Mouse (Mus musculus) stomach, embryonic 16.5 days (tissue): ENCODE measurements around the gene Gm45618. TPM values are rescaled to one million over a fixed set of nuclear protein-coding genes. Genes with fewer than 3 reads are reported as not detected.

Experiments
- ATAC-seq: fragments of 200-750 bp; cut with Nextera tagmentation; 2 replicates; pipeline ENCODE4 v1.8.0; 2017; ENCODE audit warnings: moderate number of reproducible peaks, moderate TSS enrichment; ENCODE audit not compliant: insufficient read depth, low FRiP score
- H3K27ac ChIP-seq: fragments of 300-500 bp; sonication (generic); 2 replicates; pipeline ENCODE4 v1.5.1; 2014; ENCODE audit warnings: low read length
- H3K27me3 ChIP-seq: fragments of 300-500 bp; sonication (generic); 2 replicates; pipeline ENCODE4 v1.6.1; 2014; ENCODE audit warnings: low read length, control low read depth, mixed read lengths; ENCODE audit not compliant: control insufficient read depth, insufficient read depth
- H3K36me3 ChIP-seq: fragments of 300-500 bp; sonication (generic); 2 replicates; pipeline ENCODE4 v1.6.1; 2014; ENCODE audit warnings: low read length; ENCODE audit not compliant: control insufficient read depth, insufficient read depth
- H3K4me1 ChIP-seq: fragments of 300-500 bp; sonication (generic); 2 replicates; pipeline ENCODE4 v1.6.1; 2014; ENCODE audit warnings: low read length, control low read depth, mixed read lengths; ENCODE audit not compliant: control insufficient read depth, insufficient read depth
- H3K4me2 ChIP-seq: fragments of 300-500 bp; sonication (generic); 2 replicates; pipeline ENCODE4 v1.6.1; 2014; ENCODE audit warnings: low read depth, low read length, mixed read lengths
- H3K4me3 ChIP-seq: fragments of 300-500 bp; sonication (generic); replicated peaks from 2 replicates; pipeline ENCODE4 v1.5.1; 2014; ENCODE audit warnings: mild to moderate bottlenecking, low read length
- H3K9ac ChIP-seq: fragments of 300-500 bp; sonication (generic); 2 replicates; pipeline ENCODE4 v1.6.1; 2014; ENCODE audit warnings: low read length
- H3K9me3 ChIP-seq: fragments of 300-500 bp; sonication (generic); replicated peaks from 2 replicates; pipeline ENCODE4 v1.6.1; 2016; ENCODE audit warnings: low read length, control low read depth; ENCODE audit not compliant: control insufficient read depth
- WGBS: fragments of 180-500 bp; shearing (Covaris S2); extraction: QIAGEN DNeasy Blood & Tissue Kit; methylation state at CpG from one replicate; pipeline ENCODE4 v1.1.7; 2014; 5-methylcytosine and 5-hydroxymethylcytosine counted together
- polyA plus RNA-seq: library from polyadenylated mRNA; unstranded; fragments of >200 nt; fragmentation: Nextera tagmentation; extraction: Ambion mirVana; gene quantifications from 2 replicates; pipeline ENCODE4 v1.2.1, GENCODE M21; 2015

Gene Gm45618
- polyA plus RNA-seq, 1 experiment from 2014 or later, result not detected

DNA sequence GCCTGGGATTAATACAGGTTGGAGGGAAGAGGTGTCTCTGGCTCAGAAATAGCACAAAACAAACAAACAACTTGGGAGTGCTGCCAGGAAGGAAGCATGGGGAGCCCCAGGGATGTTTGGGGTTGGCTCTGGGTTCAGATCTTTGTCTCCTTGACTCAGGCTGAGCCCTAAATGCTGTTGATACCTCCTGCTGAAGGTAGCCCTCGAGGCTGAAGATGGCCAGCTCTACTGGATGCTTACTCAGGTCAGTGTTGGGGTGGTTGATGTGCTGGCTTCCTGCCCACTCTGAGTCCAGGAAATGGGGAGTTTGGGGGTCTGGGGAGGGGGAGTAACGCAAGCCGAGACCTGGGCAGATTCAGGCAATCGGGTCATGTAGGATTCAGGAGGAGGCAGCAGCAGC lies 23.8 kb downstream of the Gm45618 start:
- 71% methylated on average over 4 of the region's 4 CpGs for WGBS
- no peak overlapping the region for H3K4me3 ChIP-seq
- peaks cover 32% of the 10 kb centered on the region for H3K27me3 ChIP-seq
- no peak for ATAC-seq
- H3K4me1 ChIP-seq, result peaks cover 16% of the 10 kb centered on the region
- no peak overlapping the region for H3K27ac ChIP-seq
- H3K9me3 ChIP-seq, result no peaks in the 10 kb centered on the region
- no peaks in the 10 kb centered on the region for H3K36me3 ChIP-seq
- no peak overlapping the region for H3K4me2 ChIP-seq
- H3K9ac ChIP-seq, result no peak overlapping the region

- peak within 1 kb of the TSS; percentile 87 for H3K9ac ChIP-seq
- WGBS, result under 1% methylated on average over 63 of the region's 63 CpGs
- peaks cover 16% of the 10 kb centered on the region for H3K4me1 ChIP-seq
- peak within 1 kb of the TSS; percentile 93 for H3K4me2 ChIP-seq
- H3K27ac ChIP-seq, result peak within 1 kb of the TSS; percentile 44; the same call in 1 of the 2 replicates
- H3K4me3 ChIP-seq, result peak within 1 kb of the TSS; percentile 76
- ATAC-seq, result peak; percentile 90
- peaks cover 32% of the 10 kb centered on the region for H3K27me3 ChIP-seq
- no peaks in the 10 kb centered on the region for H3K9me3 ChIP-seq
- no peaks in the 10 kb centered on the region for H3K36me3 ChIP-seq
These were observed 25.2 kb downstream of the Gm45618 start, which contains the start of gene Dusp8 for GRCm38 (mm10) chr7:142095183-142095931. Dusp8 (minus strand) TSS chr7:142095843.

DNA sequence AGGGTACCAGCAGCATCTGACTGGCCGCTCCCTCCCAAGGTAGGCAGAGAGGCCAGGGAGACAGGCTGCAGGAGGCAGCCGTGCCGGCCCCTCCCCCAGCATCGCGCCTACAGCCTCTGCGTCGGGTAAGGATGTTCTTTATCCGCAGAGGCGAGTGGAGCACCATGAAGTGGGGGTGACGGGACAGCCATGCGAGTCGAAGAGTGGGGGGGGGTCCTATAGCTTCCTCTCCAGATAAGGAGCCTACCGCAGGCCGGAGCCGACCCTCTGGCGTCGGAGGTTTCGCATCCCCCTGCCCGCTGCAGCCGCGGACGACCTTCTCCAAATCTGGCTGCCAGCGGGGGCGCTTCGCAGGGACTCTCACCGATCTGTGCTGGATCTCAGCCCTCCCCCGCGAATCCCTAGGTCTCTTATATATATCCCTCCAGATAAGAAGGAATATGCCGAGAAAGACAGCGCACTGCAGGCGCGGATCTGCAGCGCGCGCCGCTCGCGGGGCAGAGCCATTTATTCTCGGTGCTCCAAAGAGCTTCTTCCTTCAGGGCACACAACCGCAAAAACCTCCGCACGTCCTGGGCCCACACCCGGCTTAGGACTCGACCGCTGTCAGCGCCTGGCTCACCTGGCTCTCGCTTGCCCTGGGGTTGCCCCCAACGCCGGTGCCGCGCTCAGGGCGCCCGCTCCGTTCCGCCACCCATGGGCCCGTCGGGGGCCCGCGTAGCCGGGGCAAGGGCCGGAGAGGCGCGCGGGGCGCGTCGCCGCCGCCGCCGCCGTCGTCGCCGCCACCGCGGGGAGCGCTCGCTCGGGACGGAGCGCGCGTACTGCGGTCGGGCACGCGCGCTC lies 26.0 kb downstream of the Gm45618 start:
- Histone ChIP-seq H3K27me3 (peaks cover 32% of the 10 kb centered on the region), H3K4me3 (peak overlapping the region; percentile 76), H3K4me2 (peak overlapping the region; percentile 93), H3K36me3 (no peaks in the 10 kb centered on the region), H3K9me3 (no peaks in the 10 kb centered on the region), H3K9ac (peak overlapping the region; percentile 87), H3K27ac (peak overlapping the region; percentile 44; the same call in 1 of the 2 replicates), H3K4me1 (peaks cover 16% of the 10 kb centered on the region)
- ATAC-seq, result peak; percentile 48
- 1% methylated on average over 80 of the region's 89 CpGs for WGBS

- Histone ChIP-seq H3K4me3 (peak overlapping the region; percentile 76), H3K36me3 (no peaks in the 10 kb centered on the region), H3K27me3 (peaks cover 32% of the 10 kb centered on the region), H3K9me3 (no peaks in the 10 kb centered on the region), H3K4me2 (peak overlapping the region; percentile 93), H3K9ac (peak overlapping the region; percentile 87), H3K27ac (no peak overlapping the region), H3K4me1 (peaks cover 20% of the 10 kb centered on the region)
- 32% methylated on average over 6 of the region's 6 CpGs for WGBS
- no peak for ATAC-seq
These were observed 26.8 kb downstream of the Gm45618 start for GRCm38 (mm10) chr7:142093696-142094240.

DNA sequence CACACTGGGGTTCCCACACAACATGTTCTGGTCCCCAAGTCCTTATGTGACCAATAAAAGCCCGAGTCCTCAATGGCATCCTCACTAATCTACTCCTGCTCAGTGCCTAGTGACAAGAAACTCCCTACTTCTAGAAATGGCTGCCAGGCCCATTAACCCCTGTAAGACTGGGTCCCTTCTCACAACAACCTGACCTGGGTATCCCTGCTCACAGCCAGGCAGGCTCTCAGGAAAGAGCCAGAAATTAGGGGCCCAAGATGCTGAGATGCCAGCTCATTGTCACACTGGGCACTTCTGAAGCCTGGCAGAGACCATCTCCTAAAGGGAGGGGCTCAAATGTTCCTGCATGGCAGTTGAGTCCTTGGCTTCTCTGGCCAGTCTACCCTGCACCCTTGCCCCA lies 27.5 kb downstream of the Gm45618 start:
- peak overlapping the region; percentile 76; the same call in 1 of the 2 replicates for H3K4me3 ChIP-seq
- no peak overlapping the region for H3K9ac ChIP-seq
- no peak for ATAC-seq
- H3K4me1 ChIP-seq, result peaks cover 26% of the 10 kb centered on the region
- H3K36me3 ChIP-seq, result no peaks in the 10 kb centered on the region
- H3K4me2 ChIP-seq, result no peak overlapping the region
- WGBS, result 55% methylated on average over 1 of the region's 1 CpGs
- peaks cover 32% of the 10 kb centered on the region for H3K27me3 ChIP-seq
- no peak overlapping the region for H3K27ac ChIP-seq
- H3K9me3 ChIP-seq, result no peaks in the 10 kb centered on the region

DNA sequence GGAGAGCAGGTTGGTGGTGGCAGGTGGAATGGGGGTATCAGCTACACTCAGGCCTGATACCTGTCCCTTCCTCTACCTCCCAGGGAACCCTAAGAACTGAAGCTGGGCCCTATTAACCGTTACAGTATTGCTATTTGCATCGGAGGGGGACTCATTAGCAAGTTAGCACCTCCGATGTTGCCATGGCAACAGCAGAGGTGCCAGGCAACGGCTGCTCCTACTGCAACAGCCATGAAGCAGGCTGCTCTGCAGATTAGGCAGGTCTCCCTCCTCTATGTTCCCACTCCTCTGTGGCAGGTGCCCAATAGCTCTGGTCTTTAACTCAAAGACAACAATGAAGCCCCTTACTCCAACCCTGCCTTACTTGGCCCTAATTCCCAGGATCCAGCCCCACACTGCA lies 28.7 kb downstream of the Gm45618 start:
- Histone ChIP-seq H3K27me3 (peaks cover 27% of the 10 kb centered on the region), H3K9me3 (no peaks in the 10 kb centered on the region), H3K27ac (no peak overlapping the region), H3K4me1 (peaks cover 26% of the 10 kb centered on the region), H3K36me3 (no peaks in the 10 kb centered on the region), H3K4me3 (no peak overlapping the region), H3K9ac (no peak overlapping the region), H3K4me2 (no peak overlapping the region)
- 13% methylated on average over 4 of the region's 4 CpGs for WGBS
- no peak for ATAC-seq

DNA sequence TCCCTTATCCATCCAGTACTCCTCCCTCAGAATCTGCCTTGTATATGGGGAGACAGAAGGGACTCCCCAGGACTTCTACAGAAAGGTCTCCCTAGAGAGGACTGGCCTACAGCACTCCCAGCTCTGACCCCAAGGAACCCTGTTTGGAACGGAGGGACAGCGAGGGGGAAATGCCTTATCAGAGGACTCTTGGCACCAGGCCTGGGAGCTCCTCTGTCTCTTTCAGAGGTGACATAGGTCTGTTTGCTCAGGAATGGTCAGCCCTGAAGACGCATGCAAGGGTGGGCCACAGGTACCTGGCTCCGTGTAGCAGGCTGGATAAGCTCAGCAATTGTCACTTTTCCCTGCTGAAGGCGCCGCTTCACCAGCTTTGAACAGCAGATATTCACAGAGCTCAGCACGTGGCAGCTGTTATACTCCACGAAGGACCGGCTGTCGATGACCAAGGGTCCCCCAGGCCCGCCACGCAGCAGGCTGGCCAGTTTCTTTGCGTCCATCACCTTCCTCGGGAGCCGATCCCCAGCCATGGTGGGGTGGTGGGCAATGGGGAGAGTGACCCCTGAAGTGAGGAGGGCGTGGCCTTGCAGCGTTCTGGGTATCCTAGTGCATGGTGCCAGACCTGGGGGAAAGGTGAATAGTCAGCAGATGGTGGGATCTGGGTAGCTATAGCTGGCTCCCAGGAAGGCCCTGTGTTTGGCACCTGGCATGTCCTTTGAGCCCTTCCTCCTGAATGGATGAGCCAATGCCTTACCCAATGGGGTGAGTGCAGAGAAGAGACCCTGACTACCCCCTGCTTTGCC lies 30.7 kb downstream of the Gm45618 start:
- no peaks in the 10 kb centered on the region for H3K9me3 ChIP-seq
- H3K27me3 ChIP-seq, result peaks cover 17% of the 10 kb centered on the region
- H3K4me1 ChIP-seq, result peaks cover 23% of the 10 kb centered on the region
- H3K4me3 ChIP-seq, result no peak overlapping the region
- no peak for ATAC-seq
- no peak overlapping the region for H3K27ac ChIP-seq
- WGBS, result 56% methylated on average over 17 of the region's 17 CpGs
- no peak overlapping the region for H3K9ac ChIP-seq
- H3K36me3 ChIP-seq, result no peaks in the 10 kb centered on the region
- H3K4me2 ChIP-seq, result no peak overlapping the region

GRCm38 (mm10) chr7:142088886-142089285 lies 31.6 kb downstream of the Gm45618 start:
- Histone ChIP-seq H3K4me3 (no peak overlapping the region), H3K9ac (no peak overlapping the region), H3K9me3 (no peaks in the 10 kb centered on the region), H3K4me2 (no peak overlapping the region), H3K36me3 (no peaks in the 10 kb centered on the region), H3K4me1 (peaks cover 23% of the 10 kb centered on the region), H3K27me3 (peaks cover 11% of the 10 kb centered on the region; the same call in 1 of the 2 replicates), H3K27ac (no peak overlapping the region)
- 5% methylated on average over 5 of the region's 5 CpGs for WGBS
- ATAC-seq, result peak; percentile 53
